Mouse (Mus musculus) regulatory T cell (primary cell): ENCODE results near the gene 1700001O22Rik.

Experiments used
- in situ Hi-C: fragments of 300-600 bp; cut with MboI, MseI; formaldehyde crosslinking; loops from one replicate; pipeline ENCODE4 v1.15.1; 2025; ENCODE audit warnings: high pct_unique_total_duplicates

The 1700001O22Rik gene

GRCm38 (mm10) chr2:30782312-30783290, 20.9 kb downstream of the 1700001O22Rik start:
- in situ Hi-C loops, result no loop called here

- in situ Hi-C loops, result loop anchor here (5.0 kb wide), 1 partner anchor 52 kb away; no protein-coding TSS in a partner anchor
These were observed 24.2 kb downstream of the 1700001O22Rik start for GRCm38 (mm10) chr2:30779241-30779640.

GRCm38 (mm10) chr2:30778235-30778634, 25.2 kb downstream of the 1700001O22Rik start:
- in situ Hi-C loops, result loop anchor here (5.0 kb wide), 1 partner anchor 51 kb away; no protein-coding TSS in a partner anchor

GRCm38 (mm10) chr2:30777266-30777665, 26.2 kb downstream of the 1700001O22Rik start:
- in situ Hi-C loops, result loop anchor here (5.0 kb wide), 1 partner anchor 50 kb away; no protein-coding TSS in a partner anchor

GRCm38 (mm10) chr2:30775955-30776354, 27.5 kb downstream of the 1700001O22Rik start:
- in situ Hi-C loops, result loop anchor here (5.0 kb wide), 1 partner anchor 49 kb away; no protein-coding TSS in a partner anchor

- in situ Hi-C loops, result no loop called here
These were observed 30.0 kb downstream of the 1700001O22Rik start for GRCm38 (mm10) chr2:30773313-30774005.

- in situ Hi-C loops, result no loop called here
These were observed 30.7 kb downstream of the 1700001O22Rik start for GRCm38 (mm10) chr2:30772581-30773312.

- in situ Hi-C loops, result no loop called here
These were observed 31.5 kb downstream of the 1700001O22Rik start for GRCm38 (mm10) chr2:30771806-30772460.

- in situ Hi-C loops, result no loop called here
These were observed 32.1 kb downstream of the 1700001O22Rik start for GRCm38 (mm10) chr2:30771368-30771805.

- in situ Hi-C loops, result no loop called here
These were observed 34.3 kb downstream of the 1700001O22Rik start for GRCm38 (mm10) chr2:30769187-30769586.

GRCm38 (mm10) chr2:30768529-30768928, 34.9 kb downstream of the 1700001O22Rik start:
- in situ Hi-C loops, result no loop called here

- in situ Hi-C loops, result no loop called here
These were observed 35.7 kb downstream of the 1700001O22Rik start for GRCm38 (mm10) chr2:30767626-30768240.

GRCm38 (mm10) chr2:30766446-30766845, 37.0 kb downstream of the 1700001O22Rik start:
- in situ Hi-C loops, result no loop called here

- in situ Hi-C loops, result no loop called here
These were observed 42.8 kb downstream of the 1700001O22Rik start for GRCm38 (mm10) chr2:30760706-30761105.

- in situ Hi-C loops, result no loop called here
These were observed 43.5 kb downstream of the 1700001O22Rik start for GRCm38 (mm10) chr2:30759858-30760547.

- in situ Hi-C loops, result no loop called here
These were observed 44.0 kb downstream of the 1700001O22Rik start for GRCm38 (mm10) chr2:30759442-30759841.

- in situ Hi-C loops, result no loop called here
These were observed 44.4 kb downstream of the 1700001O22Rik start for GRCm38 (mm10) chr2:30759088-30759374.

GRCm38 (mm10) chr2:30758341-30759087, 44.9 kb downstream of the 1700001O22Rik start:
- in situ Hi-C loops, result no loop called here

GRCm38 (mm10) chr2:30756962-30757715, 46.3 kb downstream of the 1700001O22Rik start:
- in situ Hi-C loops, result no loop called here
